Mouse (Mus musculus) small intestine, adult 2 months (tissue): ENCODE measurements around the gene Pnpla5. TPM values are rescaled to one million over a fixed set of nuclear protein-coding genes. Genes with fewer than 3 reads are reported as not detected.

Experiments used
- H3K27ac ChIP-seq: fragments of 200-500 bp; 2 replicates; pipeline ENCODE4 v1.5.1; 2012; ENCODE audit warnings: low read depth, low read length, control low read depth, inconsistent platforms; ENCODE audit not compliant: insufficient read depth
- H3K27me3 ChIP-seq: fragments of 200-500 bp; 2 replicates; pipeline ENCODE4 v1.6.1; 2012; ENCODE audit warnings: mild to moderate bottlenecking, moderate library complexity, low read length, inconsistent platforms; ENCODE audit not compliant: control insufficient read depth, insufficient read depth
- H3K36me3 ChIP-seq: fragments of 200-500 bp; 2 replicates; pipeline ENCODE4 v1.6.1; 2012; ENCODE audit warnings: mild to moderate bottlenecking, low read length, control low read depth, inconsistent platforms; ENCODE audit not compliant: control insufficient read depth, insufficient read depth
- H3K4me1 ChIP-seq: fragments of 200-500 bp; 2 replicates; pipeline ENCODE4 v1.6.1; 2012; ENCODE audit warnings: low read length, inconsistent platforms, mixed read lengths; ENCODE audit not compliant: control insufficient read depth, insufficient read depth, insufficient read length
- H3K4me3 ChIP-seq: fragments of 200-500 bp; 2 replicates; pipeline ENCODE4 v1.5.1; 2012; ENCODE audit warnings: low read depth, mild to moderate bottlenecking, control low read depth, inconsistent platforms, low read length, moderate library complexity
- CTCF ChIP-seq: fragments of 200-500 bp; IDR thresholded peaks from 2 replicates; pipeline ENCODE4 v1.5.1; 2012; ENCODE audit warnings: low read depth, mild to moderate bottlenecking, control low read depth, inconsistent platforms, low read length, moderate library complexity, mixed read lengths; ENCODE audit not compliant: insufficient replicate concordance, insufficient read length; ENCODE audit errors: extremely low read depth
- POLR2A ChIP-seq: fragments of 200-500 bp; IDR thresholded peaks from 2 replicates; pipeline ENCODE4 v1.6.1; 2012; ENCODE audit warnings: low read depth, mild to moderate bottlenecking, control low read depth, inconsistent platforms, low read length, moderate library complexity
- WGBS: fragments of 180-500 bp; shearing (Covaris S2); methylation state at CpG from one replicate; pipeline ENCODE4 v1.1.7; 2018; 5-methylcytosine and 5-hydroxymethylcytosine counted together
- polyA plus RNA-seq: library from polyadenylated mRNA; depleted of rRNA; stranded (reverse); fragments of >200 nt; gene quantifications from 2 replicates; pipeline ENCODE4 v1.2.3, GENCODE M21; 2012

Gene Pnpla5
- polyA plus RNA-seq, 1 experiment = not detected

DNA sequence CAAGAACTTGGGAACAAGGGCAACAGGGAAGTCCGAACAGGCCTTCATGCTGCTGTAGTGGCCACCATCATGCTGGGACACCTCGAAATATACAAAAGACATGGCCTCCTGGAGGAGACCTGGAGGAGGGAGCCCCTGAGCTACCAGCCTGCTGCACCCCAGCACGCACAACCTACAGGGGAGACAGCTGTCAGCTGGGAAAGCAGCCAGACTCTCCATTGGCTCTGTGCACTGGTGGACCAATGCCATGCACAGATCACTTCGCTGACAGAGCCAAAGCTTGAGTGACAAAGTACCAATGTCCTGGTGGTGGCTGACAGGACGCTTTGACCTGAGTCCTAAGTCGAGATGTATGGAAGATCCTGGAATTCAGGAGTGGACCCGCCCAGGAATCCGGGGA lies 26.9 kb downstream of the Pnpla5 start:
- Histone ChIP-seq H3K4me3 (no peak overlapping the region), H3K4me1 (no peaks in the 10 kb centered on the region), H3K27ac (no peak overlapping the region), H3K27me3 (no peaks in the 10 kb centered on the region), H3K36me3 (no peaks in the 10 kb centered on the region)
- TF ChIP-seq CTCF (no peak), POLR2A (no peak)
- WGBS = 76% methylated on average over 8 of the region's 8 CpGs

GRCm38 (mm10) chr15:84094921-84095320 lies 28.1 kb downstream of the Pnpla5 start:
- H3K27ac ChIP-seq = no peak overlapping the region
- TF ChIP-seq POLR2A (no peak), CTCF (no peak)
- H3K4me1 ChIP-seq = no peaks in the 10 kb centered on the region
- 54% methylated on average over 7 of the region's 7 CpGs for WGBS
- H3K36me3 ChIP-seq = no peaks in the 10 kb centered on the region
- H3K4me3 ChIP-seq = no peak overlapping the region
- H3K27me3 ChIP-seq = no peaks in the 10 kb centered on the region

DNA sequence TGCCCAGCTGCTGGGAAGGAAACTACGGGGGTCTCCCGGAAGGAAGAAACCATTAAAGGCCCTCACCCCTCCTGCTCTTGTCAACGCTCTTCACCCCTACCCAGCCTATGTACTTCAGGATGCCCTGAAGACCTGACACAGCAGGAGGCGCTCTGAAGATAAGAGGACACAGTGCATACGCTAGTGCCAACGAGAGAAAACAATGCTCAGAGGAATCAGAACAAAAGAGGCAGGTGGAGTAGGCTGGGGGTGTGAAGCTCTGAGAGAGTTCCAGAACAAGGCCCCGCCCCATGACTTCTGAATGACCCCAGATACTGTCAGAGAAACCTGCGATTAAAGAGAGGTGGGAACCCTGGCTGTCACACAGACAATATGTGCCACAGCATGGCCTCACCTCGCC lies 36.2 kb downstream of the Pnpla5 start:
- Histone ChIP-seq H3K27ac (no peak overlapping the region), H3K4me1 (no peaks in the 10 kb centered on the region), H3K4me3 (no peak overlapping the region), H3K36me3 (no peaks in the 10 kb centered on the region), H3K27me3 (no peaks in the 10 kb centered on the region)
- WGBS = 26% methylated on average over 9 of the region's 9 CpGs
- TF ChIP-seq CTCF = no peak
- TF ChIP-seq POLR2A = no peak

- Histone ChIP-seq H3K27ac (no peak overlapping the region), H3K36me3 (no peaks in the 10 kb centered on the region), H3K27me3 (no peaks in the 10 kb centered on the region), H3K4me1 (no peaks in the 10 kb centered on the region), H3K4me3 (no peak overlapping the region)
- 22% methylated on average over 12 of the region's 12 CpGs for WGBS
- TF ChIP-seq CTCF = no peak
- no peak for TF ChIP-seq POLR2A
Measured at GRCm38 (mm10) chr15:84086364-84086763, 36.6 kb downstream of the Pnpla5 start.

- TF ChIP-seq CTCF (no peak), POLR2A (no peak)
- WGBS = 40% methylated on average over 7 of the region's 7 CpGs
Measured at GRCm38 (mm10) chr15:84080069-84080468, 42.9 kb downstream of the Pnpla5 start.

DNA sequence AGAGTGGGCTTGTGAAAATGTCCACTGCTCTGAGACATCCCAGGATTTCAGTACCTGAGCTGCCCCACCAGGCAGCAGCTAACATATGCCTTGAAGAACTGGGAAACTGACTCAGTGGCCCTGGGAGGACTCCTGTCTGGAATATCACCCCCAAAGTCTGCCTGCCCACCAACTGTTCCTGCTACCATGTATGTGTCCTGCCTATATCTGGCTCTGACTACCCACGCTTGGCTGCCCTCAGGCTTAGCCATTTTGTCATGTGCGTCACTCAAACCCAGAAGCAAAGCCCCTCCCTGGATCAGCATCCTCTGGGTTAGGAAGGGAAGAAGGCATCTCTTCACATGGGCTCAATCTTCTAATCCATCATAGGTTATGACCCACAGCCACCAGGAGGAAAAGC lies 43.5 kb downstream of the Pnpla5 start:
- no peak for TF ChIP-seq CTCF
- no peak for TF ChIP-seq POLR2A

More at GRCm38 (mm10) chr15:84080069-84080468, 42.9 kb downstream of the Pnpla5 start:
- no peak overlapping the region for H3K4me3 ChIP-seq
- no peaks in the 10 kb centered on the region for H3K4me1 ChIP-seq
- H3K27ac ChIP-seq = no peak overlapping the region
- H3K36me3 ChIP-seq = no peaks in the 10 kb centered on the region
- H3K27me3 ChIP-seq = no peaks in the 10 kb centered on the region

DNA sequence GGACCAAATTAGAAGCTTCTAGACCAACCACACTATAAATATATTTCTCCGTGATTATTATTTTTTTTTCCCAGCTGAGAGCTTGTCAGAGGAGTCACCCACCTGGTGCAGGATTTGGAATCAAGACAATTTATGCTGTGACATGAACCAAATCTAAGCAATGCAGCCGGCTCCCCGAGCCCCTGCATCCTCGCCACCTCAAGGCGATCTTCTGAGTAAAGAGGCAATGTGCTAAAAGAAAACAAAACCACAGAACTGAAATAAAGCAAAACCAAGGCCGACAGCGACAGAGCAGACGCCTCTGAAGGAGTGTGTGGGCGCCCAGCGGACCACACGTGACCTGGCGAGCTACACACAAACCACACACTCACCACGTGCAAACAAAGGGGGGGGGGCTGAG lies 44.3 kb downstream of the Pnpla5 start:
- no peak overlapping the region for H3K4me3 ChIP-seq
- no peaks in the 10 kb centered on the region for H3K36me3 ChIP-seq
- H3K27ac ChIP-seq = no peak overlapping the region
- H3K27me3 ChIP-seq = peaks cover 7% of the 10 kb centered on the region; the same call in 1 of the 2 replicates
- 69% methylated on average over 13 of the region's 13 CpGs for WGBS
- H3K4me1 ChIP-seq = no peaks in the 10 kb centered on the region
- no peak for TF ChIP-seq POLR2A
- no peak for TF ChIP-seq CTCF

More for the DNA sequence above, 43.5 kb downstream of the Pnpla5 start:
- H3K27ac ChIP-seq = no peak overlapping the region
- H3K36me3 ChIP-seq = no peaks in the 10 kb centered on the region
- no peaks in the 10 kb centered on the region for H3K4me1 ChIP-seq
- H3K27me3 ChIP-seq = peaks cover 3% of the 10 kb centered on the region; the same call in 1 of the 2 replicates
- H3K4me3 ChIP-seq = no peak overlapping the region
- 96% methylated on average over 2 of the region's 2 CpGs for WGBS

DNA sequence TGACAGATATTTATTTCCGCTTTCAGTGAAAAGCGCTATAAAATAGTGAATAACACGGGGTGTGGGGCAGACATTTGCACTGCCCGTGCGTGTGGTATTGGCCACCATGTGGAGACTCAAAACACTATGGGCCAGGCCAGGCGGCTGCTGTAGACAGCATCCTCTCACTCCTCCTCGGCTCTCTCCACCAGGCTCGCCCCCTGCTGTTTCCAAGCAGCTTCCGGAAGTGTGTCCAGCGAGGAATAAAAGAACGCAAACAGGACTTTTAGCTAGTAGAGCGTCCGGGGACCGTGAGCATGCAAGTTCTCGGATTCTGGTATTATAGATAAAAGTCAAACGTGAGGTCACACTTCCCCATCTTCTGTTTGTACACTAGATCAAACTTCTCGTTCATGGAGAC lies 45.8 kb downstream of the Pnpla5 start:
- TF ChIP-seq CTCF (no peak), POLR2A (no peak)
- Histone ChIP-seq H3K4me1 (no peaks in the 10 kb centered on the region), H3K27ac (no peak overlapping the region), H3K36me3 (no peaks in the 10 kb centered on the region), H3K4me3 (no peak overlapping the region), H3K27me3 (peaks cover 7% of the 10 kb centered on the region; the same call in 1 of the 2 replicates)
- 68% methylated on average over 17 of the region's 17 CpGs for WGBS
